Mouse (Mus musculus) layer of hippocampus, adult 2 months (tissue): ENCODE measurements around the gene Cblb. TPM values are rescaled to one million over a fixed set of nuclear protein-coding genes. Genes with fewer than 3 reads are reported as not detected.

ENCODE experiments used
- DNase-seq, 2 experiments: peaks; one replicate each; pipeline ENCODE4 v3.0.0; 2022; ENCODE audit warnings: low spot score in 2 of 2
- H3K27ac ChIP-seq: fragments of 200-600 bp; 2 replicates; pipeline ENCODE4 v1.8.1; 2022
- H3K4me3 ChIP-seq: fragments of 200-600 bp; 2 replicates; pipeline ENCODE4 v1.8.1; 2022; ENCODE audit warnings: mild to moderate bottlenecking
- CTCF ChIP-seq: fragments of 200-600 bp; conservative IDR thresholded peaks from 2 replicates; pipeline ENCODE4 v1.8.1; 2022; ENCODE audit warnings: antibody characterized with exemption, mild to moderate bottlenecking, moderate library complexity
- total RNA-seq, 2 experiments: library from RNA; stranded (reverse); gene quantifications; 2 replicates each; pipeline ENCODE4 v1.2.3; 2021

Cblb gene
- total RNA-seq, 2 experiments from 2014 or later: 38.6 to 40.0 TPM

- Histone ChIP-seq H3K4me3 (no peak overlapping the region), H3K27ac (no peak overlapping the region)
- no peak for TF ChIP-seq CTCF
- DNase-seq: no peak
Observed at GRCm38 (mm10) chr16:52129357-52129905, 98.4 kb downstream of the Cblb start.

GRCm38 (mm10) chr16:52132808-52133490 lies 101.9 kb downstream of the Cblb start:
- Histone ChIP-seq H3K4me3 (no peak overlapping the region), H3K27ac (no peak overlapping the region)
- TF ChIP-seq CTCF: no peak
- no peak for DNase-seq

GRCm38 (mm10) chr16:52134631-52135227 lies 103.7 kb downstream of the Cblb start:
- Histone ChIP-seq H3K4me3 (0 out of 2 replicates have a peak overlapping the region, but pooled peaks have one; percentile 28), H3K27ac (peak overlapping the region; percentile 88)
- TF ChIP-seq CTCF: no peak
- peak; percentile 57 to 83 for DNase-seq

DNA sequence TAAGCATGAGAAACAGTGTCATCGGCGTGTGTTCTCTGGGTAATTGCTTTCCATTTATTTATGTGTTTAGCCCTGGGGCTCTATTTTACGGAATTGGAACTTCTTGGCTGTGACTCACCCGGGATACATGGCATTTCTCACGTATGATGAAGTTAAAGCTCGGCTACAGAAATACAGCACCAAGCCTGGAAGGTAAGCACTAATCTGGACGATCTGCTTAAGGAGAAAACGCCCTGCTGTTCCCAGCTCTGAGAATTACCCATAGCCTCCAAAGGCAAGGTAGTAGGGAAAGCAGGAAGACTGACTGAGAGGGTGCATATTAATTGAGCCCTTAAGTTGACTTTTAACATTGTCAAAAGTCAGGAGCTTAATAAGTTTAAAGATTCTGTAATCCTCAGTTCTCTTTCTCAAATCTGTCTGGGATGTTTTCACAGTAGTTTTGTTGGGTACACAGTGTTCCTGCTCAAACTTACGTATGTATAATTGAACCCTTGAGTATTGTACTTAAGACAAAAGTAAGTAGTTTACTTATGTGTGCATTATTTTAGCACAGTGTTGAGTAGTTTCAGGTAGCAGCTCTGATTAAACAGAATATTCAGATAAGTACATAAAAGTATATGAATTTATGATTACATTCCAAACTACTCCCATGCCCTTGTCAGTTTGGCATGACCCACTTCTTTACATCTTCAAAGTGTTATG lies 104.8 kb downstream of the Cblb start:
- Histone ChIP-seq H3K4me3 (no peak overlapping the region), H3K27ac (no peak overlapping the region)
- no peak for DNase-seq
- no peak for TF ChIP-seq CTCF

- Histone ChIP-seq H3K4me3 (no peak overlapping the region), H3K27ac (no peak overlapping the region)
- no peak for DNase-seq
- no peak for TF ChIP-seq CTCF
Observed at GRCm38 (mm10) chr16:52143101-52143500, 112.1 kb downstream of the Cblb start.

- TF ChIP-seq CTCF: no peak
- Histone ChIP-seq H3K4me3 (no peak overlapping the region), H3K27ac (no peak overlapping the region)
- DNase-seq: no peak
Observed at GRCm38 (mm10) chr16:52143818-52144217, 112.8 kb downstream of the Cblb start.

- no peak for TF ChIP-seq CTCF
- Histone ChIP-seq H3K27ac (no peak overlapping the region), H3K4me3 (no peak overlapping the region)
- DNase-seq: no peak
Observed at GRCm38 (mm10) chr16:52144792-52145191, 113.8 kb downstream of the Cblb start.

DNA sequence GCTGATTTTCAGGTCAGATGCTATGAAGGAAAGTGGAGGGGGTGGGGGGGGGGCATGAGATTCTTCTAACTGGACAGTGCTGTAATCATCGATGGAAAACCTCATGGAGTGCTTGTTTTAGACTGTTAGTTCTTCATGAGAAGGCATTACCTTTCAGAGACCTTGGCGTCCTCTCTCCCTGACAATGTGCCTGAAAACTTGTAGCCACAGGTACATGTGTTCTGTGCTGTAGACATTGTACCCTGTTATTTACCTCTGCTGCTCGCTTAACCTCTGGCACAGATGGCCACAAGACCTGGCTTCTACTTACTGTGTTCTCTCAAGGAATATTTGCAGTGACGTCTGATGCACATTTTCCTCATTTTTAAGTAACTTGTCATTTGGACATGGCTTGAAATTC lies 114.5 kb downstream of the Cblb start:
- DNase-seq: no peak
- H3K27ac ChIP-seq: no peak overlapping the region
- no peak for TF ChIP-seq CTCF
- H3K4me3 ChIP-seq: no peak overlapping the region

GRCm38 (mm10) chr16:52146976-52147696 lies 116.1 kb downstream of the Cblb start:
- Histone ChIP-seq H3K4me3 (no peak overlapping the region), H3K27ac (0 out of 2 replicates have a peak overlapping the region, but pooled peaks have one; percentile 5)
- TF ChIP-seq CTCF: no peak
- DNase-seq: no peak

DNA sequence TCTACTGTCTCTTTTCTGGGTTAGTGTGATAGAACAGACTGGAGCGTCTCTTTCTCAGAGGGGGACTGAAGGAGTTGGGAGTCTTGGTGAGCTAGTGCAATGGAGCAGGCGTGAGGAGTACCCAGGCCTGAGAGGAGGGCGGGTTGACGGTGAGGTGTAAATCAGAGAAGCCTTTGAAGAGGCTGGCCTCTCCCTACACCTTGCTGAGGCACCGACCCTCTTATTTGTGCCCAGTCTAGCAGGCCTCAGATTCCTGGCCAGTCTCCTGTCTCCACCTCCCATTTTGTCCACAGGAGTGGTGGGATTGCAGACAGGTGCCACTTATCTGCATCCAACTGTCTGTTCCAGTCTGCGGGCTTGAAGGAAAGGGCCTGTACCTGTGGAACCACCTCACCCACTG lies 117.0 kb downstream of the Cblb start:
- Histone ChIP-seq H3K27ac (no peak overlapping the region), H3K4me3 (no peak overlapping the region)
- no peak for TF ChIP-seq CTCF
- no peak for DNase-seq

DNA sequence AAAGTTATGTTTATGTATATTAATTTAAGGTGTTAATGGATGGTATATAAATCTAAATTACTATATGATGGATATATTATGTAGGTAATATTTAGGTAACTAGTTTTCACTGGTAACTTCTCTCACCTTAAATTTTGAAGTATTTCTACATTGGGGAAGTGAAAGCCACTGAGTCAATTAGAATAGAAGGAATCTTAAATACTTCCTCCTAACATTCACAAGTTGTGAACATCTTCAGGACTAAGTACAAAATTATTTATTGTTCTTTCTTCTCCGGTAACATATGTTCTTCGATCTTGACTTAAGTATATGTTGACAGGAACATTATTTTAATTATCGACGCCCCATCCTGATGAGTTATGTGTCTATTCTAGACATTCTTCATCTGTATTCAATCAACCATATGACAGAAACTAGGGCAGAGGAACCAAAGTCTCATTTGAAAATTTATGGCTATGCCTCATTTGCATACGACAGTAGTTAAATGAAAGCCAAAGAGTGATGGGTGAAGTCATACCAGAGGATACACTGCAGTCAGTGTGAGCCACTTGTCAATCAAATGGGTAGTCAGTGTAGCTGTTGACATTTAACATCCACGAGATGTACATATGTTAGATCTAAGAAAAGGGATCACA lies 118.2 kb downstream of the Cblb start:
- Histone ChIP-seq H3K4me3 (no peak overlapping the region), H3K27ac (no peak overlapping the region)
- DNase-seq: no peak
- no peak for TF ChIP-seq CTCF

DNA sequence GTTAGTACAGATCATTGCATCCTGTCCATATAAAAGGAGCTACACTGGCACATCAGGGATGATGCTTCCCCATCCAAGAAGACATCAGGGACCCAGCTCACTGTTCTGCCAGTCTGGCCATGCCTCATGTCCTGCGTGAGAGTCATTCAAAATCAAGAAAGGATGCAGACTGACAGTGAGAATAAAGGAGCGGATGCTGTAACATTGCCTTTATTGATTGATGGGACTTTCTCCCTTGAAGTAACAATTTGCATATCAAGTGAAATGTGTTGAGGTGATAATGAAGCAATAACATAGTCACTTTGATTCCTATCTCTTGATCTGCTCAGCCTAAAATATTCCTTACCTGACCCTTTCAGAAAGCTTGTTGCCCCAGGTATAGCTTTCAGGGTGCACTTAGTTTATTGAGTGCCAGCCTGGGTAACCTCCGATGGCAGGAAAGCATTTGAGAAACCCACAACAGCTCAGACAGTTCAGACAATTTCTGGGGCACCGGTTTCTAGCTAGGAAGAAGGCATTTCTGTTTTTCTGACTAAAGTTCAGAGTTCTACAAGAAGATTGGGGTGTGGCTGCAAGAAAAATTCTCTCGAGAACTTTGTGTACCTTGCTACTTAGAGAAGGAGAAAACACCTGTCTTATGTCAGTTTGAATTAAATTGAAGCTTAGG lies 124.1 kb downstream of the Cblb start:
- TF ChIP-seq CTCF: no peak
- H3K27ac ChIP-seq: no peak overlapping the region
- no peak overlapping the region for H3K4me3 ChIP-seq
- DNase-seq: no peak
